Mouse (Mus musculus) spleen, adult 2 months (tissue): ENCODE measurements around the gene Atxn1. TPM values are rescaled to one million over a fixed set of nuclear protein-coding genes. Genes with fewer than 3 reads are reported as not detected.

Source experiments
- DNase-seq, 2 experiments: peaks; one replicate each; pipeline versions ENCODE4 v3.0.0 to v3.0.0-alpha.2; 2012 to 2021; ENCODE audit warnings: low spot score in 2 of 2, low read depth in 1 of 2
- H3K27ac ChIP-seq: fragments of 200-500 bp; 2 replicates; pipeline ENCODE4 v1.5.1; 2012; ENCODE audit warnings: low read length, inconsistent platforms; ENCODE audit not compliant: insufficient read depth
- H3K27me3 ChIP-seq: fragments of 200-500 bp; 2 replicates; pipeline ENCODE4 v1.6.1; 2012; ENCODE audit warnings: mild to moderate bottlenecking, moderate library complexity, low read length, inconsistent platforms; ENCODE audit not compliant: control insufficient read depth, insufficient read depth
- H3K36me3 ChIP-seq: fragments of 200-500 bp; 2 replicates; pipeline ENCODE4 v1.6.1; 2012; ENCODE audit warnings: mild to moderate bottlenecking, low read length, inconsistent platforms; ENCODE audit not compliant: control insufficient read depth, insufficient read depth
- H3K4me1 ChIP-seq: fragments of 200-500 bp; 2 replicates; pipeline ENCODE4 v1.6.1; 2011; ENCODE audit warnings: inconsistent platforms; ENCODE audit not compliant: control insufficient read depth, insufficient read depth, insufficient read length
- H3K4me3 ChIP-seq: fragments of 200-500 bp; 2 replicates; pipeline ENCODE4 v1.5.1; 2011; ENCODE audit warnings: mild to moderate bottlenecking, inconsistent platforms; ENCODE audit not compliant: insufficient read depth, insufficient read length; ENCODE audit errors: extremely low read depth
- CTCF ChIP-seq: fragments of 200-500 bp; IDR thresholded peaks from 2 replicates; pipeline ENCODE4 v1.5.1; 2011; ENCODE audit warnings: mild to moderate bottlenecking, inconsistent platforms; ENCODE audit not compliant: insufficient read depth, insufficient read length, insufficient replicate concordance; ENCODE audit errors: extremely low read depth
- POLR2A ChIP-seq: fragments of 200-500 bp; IDR thresholded peaks from 2 replicates; pipeline ENCODE4 v1.6.1; 2011; ENCODE audit warnings: low read depth, low read length, inconsistent platforms
- WGBS: fragments of 180-500 bp; shearing (Covaris S2); methylation state at CpG from one replicate; pipeline ENCODE4 v1.1.7; 2018; 5-methylcytosine and 5-hydroxymethylcytosine counted together
- polyA plus RNA-seq: library from polyadenylated mRNA; depleted of rRNA; stranded (reverse); fragments of >200 nt; gene quantifications from 2 replicates; pipeline ENCODE4 v1.2.3, GENCODE M21; 2012

Atxn1 gene
- polyA plus RNA-seq, 1 experiment, result 10.6 TPM

- Histone ChIP-seq H3K4me1 (no peaks in the 10 kb centered on the region), H3K27ac (no peak overlapping the region), H3K27me3 (no peaks in the 10 kb centered on the region), H3K4me3 (no peak overlapping the region), H3K36me3 (no peaks in the 10 kb centered on the region)
- no peak for DNase-seq
- no peak for TF ChIP-seq POLR2A
- no peak for TF ChIP-seq CTCF
- WGBS, result 92% methylated on average over 7 of the region's 7 CpGs
Measured at GRCm38 (mm10) chr13:45786409-45786808, 178.4 kb downstream of the Atxn1 start.

- DNase-seq, result no peak
- no peak overlapping the region for H3K4me3 ChIP-seq
- H3K27me3 ChIP-seq, result no peaks in the 10 kb centered on the region
- no peaks in the 10 kb centered on the region for H3K36me3 ChIP-seq
- H3K4me1 ChIP-seq, result no peaks in the 10 kb centered on the region
- 86% methylated on average over 10 of the region's 10 CpGs for WGBS
- H3K27ac ChIP-seq, result no peak overlapping the region
- TF ChIP-seq CTCF (no peak), POLR2A (no peak)
Measured at GRCm38 (mm10) chr13:45783681-45784080, 181.1 kb downstream of the Atxn1 start.

GRCm38 (mm10) chr13:45778750-45779149 is 186.1 kb downstream of the Atxn1 start:
- H3K27me3 ChIP-seq, result no peaks in the 10 kb centered on the region
- H3K36me3 ChIP-seq, result no peaks in the 10 kb centered on the region
- H3K27ac ChIP-seq, result no peak overlapping the region
- 94% methylated on average over 5 of the region's 5 CpGs for WGBS
- no peak overlapping the region for H3K4me3 ChIP-seq
- no peak for TF ChIP-seq CTCF
- no peak for TF ChIP-seq POLR2A
- no peaks in the 10 kb centered on the region for H3K4me1 ChIP-seq
- no peak for DNase-seq

- H3K4me1 ChIP-seq, result no peaks in the 10 kb centered on the region
- no peak overlapping the region for H3K4me3 ChIP-seq
- no peak overlapping the region for H3K27ac ChIP-seq
- H3K27me3 ChIP-seq, result no peaks in the 10 kb centered on the region
- DNase-seq, result no peak
- TF ChIP-seq POLR2A, result no peak
- no peak for TF ChIP-seq CTCF
- H3K36me3 ChIP-seq, result no peaks in the 10 kb centered on the region
- 84% methylated on average over 9 of the region's 9 CpGs for WGBS
Measured at GRCm38 (mm10) chr13:45778171-45778570, 186.6 kb downstream of the Atxn1 start.

GRCm38 (mm10) chr13:45775516-45775915 is 189.3 kb downstream of the Atxn1 start:
- no peak for DNase-seq
- Histone ChIP-seq H3K36me3 (no peaks in the 10 kb centered on the region), H3K27ac (no peak overlapping the region), H3K4me3 (no peak overlapping the region), H3K27me3 (no peaks in the 10 kb centered on the region), H3K4me1 (no peaks in the 10 kb centered on the region)
- WGBS, result 92% methylated on average over 1 of the region's 1 CpGs
- TF ChIP-seq CTCF (no peak), POLR2A (no peak)

- TF ChIP-seq CTCF, result no peak
- TF ChIP-seq POLR2A, result no peak
- DNase-seq, result no peak
- no peaks in the 10 kb centered on the region for H3K27me3 ChIP-seq
- H3K27ac ChIP-seq, result no peak overlapping the region
- no peaks in the 10 kb centered on the region for H3K4me1 ChIP-seq
- no peak overlapping the region for H3K4me3 ChIP-seq
- 90% methylated on average over 21 of the region's 21 CpGs for WGBS
- H3K36me3 ChIP-seq, result no peaks in the 10 kb centered on the region
Measured at GRCm38 (mm10) chr13:45773381-45774168, 191.2 kb downstream of the Atxn1 start.

- Histone ChIP-seq H3K36me3 (no peaks in the 10 kb centered on the region), H3K4me3 (no peak overlapping the region), H3K4me1 (no peaks in the 10 kb centered on the region), H3K27ac (no peak overlapping the region), H3K27me3 (no peaks in the 10 kb centered on the region)
- WGBS, result 95% methylated on average over 11 of the region's 11 CpGs
- no peak for TF ChIP-seq POLR2A
- TF ChIP-seq CTCF, result no peak
- no peak for DNase-seq
Measured at GRCm38 (mm10) chr13:45769757-45770156, 195.1 kb downstream of the Atxn1 start.
